Mouse (Mus musculus) C2C12 (cell line): ENCODE results near the gene Hc. TPM values are rescaled to one million over a fixed set of nuclear protein-coding genes. Genes with fewer than 3 reads are reported as not detected.

Experiments used
- H3K27me3 ChIP-seq: one replicate; pipeline ENCODE4 v1.6.1; 2011; ENCODE audit not compliant: control insufficient read depth, insufficient read depth, insufficient read length
- H3K36me3 ChIP-seq: one replicate; pipeline ENCODE4 v1.6.1; 2011; ENCODE audit not compliant: control insufficient read depth, insufficient read depth
- H3K4me3 ChIP-seq: one replicate; pipeline ENCODE4 v1.5.1; 2011; ENCODE audit warnings: mild to moderate bottlenecking, control low read depth; ENCODE audit not compliant: poor library complexity, insufficient read depth, severe bottlenecking
- H3K79me2 ChIP-seq: one replicate; pipeline ENCODE4 v1.6.1; 2011; ENCODE audit not compliant: control insufficient read depth, insufficient read depth
- H3K79me3 ChIP-seq: one replicate; pipeline ENCODE4 v1.6.1; 2011; ENCODE audit warnings: low read depth, control low read depth
- H3ac ChIP-seq: one replicate; pipeline ENCODE3; 2011; ENCODE audit warnings: low read depth; ENCODE audit not compliant: control insufficient read depth, insufficient read length
- CEBPB ChIP-seq: IDR thresholded peaks from one replicate; pipeline ENCODE4 v1.6.1; 2011; ENCODE audit warnings: low read depth, mild to moderate bottlenecking, control low read depth, moderate library complexity
- CTCF ChIP-seq: IDR thresholded peaks from one replicate; pipeline ENCODE4 v1.5.1; 2011; ENCODE audit not compliant: control insufficient read depth, insufficient read depth, insufficient read length
- FOSL1 ChIP-seq: IDR thresholded peaks from one replicate; pipeline ENCODE4 v1.8.0; 2011; ENCODE audit warnings: mild to moderate bottlenecking, low read length; ENCODE audit not compliant: poor library complexity, insufficient read depth, severe bottlenecking
- MAX ChIP-seq: IDR thresholded peaks from one replicate; pipeline ENCODE4 v1.6.1; 2011; ENCODE audit warnings: mild to moderate bottlenecking, control low read depth
- MYOD1 ChIP-seq: IDR thresholded peaks from one replicate; pipeline ENCODE4 v1.6.1; 2011; ENCODE audit warnings: low read depth; ENCODE audit not compliant: control insufficient read depth, insufficient read length
- MYOG ChIP-seq: IDR thresholded peaks from one replicate; pipeline ENCODE4 v1.6.1; 2011; ENCODE audit not compliant: control insufficient read depth, insufficient read length; ENCODE audit errors: extremely low read depth
- USF1 ChIP-seq: IDR thresholded peaks from one replicate; pipeline ENCODE4 v1.6.1; 2011; ENCODE audit warnings: low read depth, mild to moderate bottlenecking, control low read depth, moderate library complexity
- polyA plus RNA-seq: library from polyadenylated mRNA; unstranded; fragments of >200 nt; fragmentation: generic; extraction: Trizol; gene quantifications from one replicate; pipeline ENCODE4 v1.2.1, GENCODE M21; 2012; ENCODE audit warnings: missing spikeins

The Hc gene
- polyA plus RNA-seq, 1 experiment: under 0.01 TPM

GRCm38 (mm10) chr2:35079166-35079565 is 17.9 kb upstream of the Hc start:
- Histone ChIP-seq H3K27me3 (peaks cover 3% of the 10 kb centered on the region), H3K79me3 (no peaks in the 10 kb centered on the region), H3K4me3 (no peak overlapping the region), H3ac (no peak overlapping the region), H3K36me3 (no peaks in the 10 kb centered on the region), H3K79me2 (no peaks in the 10 kb centered on the region)
- TF ChIP-seq MAX (no peak), MYOG (no peak), CEBPB (no peak)

- no peaks in the 10 kb centered on the region for H3K36me3 ChIP-seq
- H3K4me3 ChIP-seq: no peak overlapping the region
- peaks cover 3% of the 10 kb centered on the region for H3K27me3 ChIP-seq
- H3K79me2 ChIP-seq: no peaks in the 10 kb centered on the region
- H3ac ChIP-seq: no peak overlapping the region
- no peaks in the 10 kb centered on the region for H3K79me3 ChIP-seq
- TF ChIP-seq CEBPB (no peak), MYOG (no peak), FOSL1 (no peak), CTCF (no peak), MAX (no peak), USF1 (no peak), MYOD1 (no peak)
Measured at GRCm38 (mm10) chr2:35074328-35074727, 13.1 kb upstream of the Hc start.

- TF ChIP-seq MYOD1: no peak
- no peak for TF ChIP-seq MYOG
- no peak for TF ChIP-seq MAX
- TF ChIP-seq FOSL1: no peak
- TF ChIP-seq CTCF: no peak
- no peak for TF ChIP-seq CEBPB
- no peak for TF ChIP-seq USF1
- H3K36me3 ChIP-seq: no peaks in the 10 kb centered on the region
- no peaks in the 10 kb centered on the region for H3K79me3 ChIP-seq
- H3ac ChIP-seq: no peak overlapping the region
- no peak overlapping the region for H3K4me3 ChIP-seq
- no peaks in the 10 kb centered on the region for H3K27me3 ChIP-seq
- H3K79me2 ChIP-seq: no peaks in the 10 kb centered on the region
Measured at GRCm38 (mm10) chr2:35072547-35072946, 11.3 kb upstream of the Hc start.

GRCm38 (mm10) chr2:35070275-35070674 is 9.0 kb upstream of the Hc start:
- Histone ChIP-seq H3K79me3 (no peaks in the 10 kb centered on the region), H3ac (no peak overlapping the region), H3K79me2 (no peaks in the 10 kb centered on the region), H3K36me3 (no peaks in the 10 kb centered on the region), H3K4me3 (no peak overlapping the region), H3K27me3 (no peaks in the 10 kb centered on the region)
- TF ChIP-seq MYOD1 (no peak), FOSL1 (no peak), MAX (no peak), MYOG (no peak), CEBPB (no peak), USF1 (no peak), CTCF (no peak)

GRCm38 (mm10) chr2:35069124-35069523 is 7.9 kb upstream of the Hc start:
- Histone ChIP-seq H3K4me3 (no peak overlapping the region), H3K79me3 (no peaks in the 10 kb centered on the region), H3K27me3 (no peaks in the 10 kb centered on the region), H3ac (no peak overlapping the region), H3K79me2 (no peaks in the 10 kb centered on the region), H3K36me3 (no peaks in the 10 kb centered on the region)
- TF ChIP-seq MYOG (no peak), CTCF (no peak), CEBPB (no peak), USF1 (no peak), FOSL1 (no peak), MAX (no peak), MYOD1 (no peak)

- TF ChIP-seq USF1 (no peak), CEBPB (no peak), FOSL1 (no peak), MYOG (no peak), MAX (no peak)
- Histone ChIP-seq H3K27me3 (no peaks in the 10 kb centered on the region), H3K79me2 (no peaks in the 10 kb centered on the region), H3K79me3 (no peaks in the 10 kb centered on the region), H3K36me3 (no peaks in the 10 kb centered on the region), H3ac (no peak overlapping the region), H3K4me3 (no peak overlapping the region)
Measured at GRCm38 (mm10) chr2:35067117-35067516, 5.9 kb upstream of the Hc start.
